Mouse (Mus musculus) embryonic facial prominence, embryonic 11.5 days (tissue): ENCODE data around the gene Clstn2. TPM values are rescaled to one million over a fixed set of nuclear protein-coding genes. Genes with fewer than 3 reads are reported as not detected.

Experiments used
- ATAC-seq: fragments of 200-750 bp; cut with Nextera tagmentation; replicated peaks from 2 replicates; pipeline ENCODE4 v1.8.0; 2017; ENCODE audit warnings: low read depth; ENCODE audit not compliant: insufficient number of reproducible peaks, low FRiP score, low TSS enrichment
- DNase-seq: peaks from one replicate; pipeline ENCODE4 v3.0.0-alpha.2; 2015; ENCODE audit warnings: low spot score
- H3K27ac ChIP-seq: fragments of 300-500 bp; sonication (generic); replicated peaks from 2 replicates; pipeline ENCODE4 v1.5.1; 2014; ENCODE audit warnings: mild to moderate bottlenecking, low read depth, low read length, control low read depth
- H3K27me3 ChIP-seq: fragments of 300-500 bp; sonication (generic); 2 replicates; pipeline ENCODE4 v1.6.1; 2014; ENCODE audit warnings: mild to moderate bottlenecking, low read length, moderate library complexity, mixed read lengths; ENCODE audit not compliant: control insufficient read depth, insufficient read depth
- H3K36me3 ChIP-seq: fragments of 300-500 bp; sonication (generic); replicated peaks from 2 replicates; pipeline ENCODE4 v1.6.1; 2014; ENCODE audit warnings: low read depth, mild to moderate bottlenecking, low read length, moderate library complexity, mixed read lengths; ENCODE audit not compliant: control insufficient read depth, insufficient read depth
- H3K4me1 ChIP-seq: fragments of 300-500 bp; sonication (generic); 2 replicates; pipeline ENCODE4 v1.6.1; 2014; ENCODE audit warnings: low read length, mixed read lengths; ENCODE audit not compliant: control insufficient read depth, insufficient read depth
- H3K4me2 ChIP-seq: fragments of 300-500 bp; sonication (generic); 2 replicates; pipeline ENCODE4 v1.6.1; 2014; ENCODE audit warnings: low read depth, mild to moderate bottlenecking, control low read depth, low read length, moderate library complexity
- H3K4me3 ChIP-seq: fragments of 300-500 bp; sonication (generic); 2 replicates; pipeline ENCODE4 v1.5.1; 2014; ENCODE audit warnings: low read depth, low read length, control low read depth
- H3K9ac ChIP-seq: fragments of 300-500 bp; sonication (generic); replicated peaks from 2 replicates; pipeline ENCODE4 v1.6.1; 2014; ENCODE audit warnings: mild to moderate bottlenecking, control low read depth, low read length
- H3K9me3 ChIP-seq: fragments of 300-500 bp; sonication (generic); replicated peaks from 2 replicates; pipeline ENCODE4 v1.6.1; 2016; ENCODE audit warnings: mild to moderate bottlenecking, low read length, inconsistent platforms, mixed read lengths; ENCODE audit not compliant: control insufficient read depth
- WGBS: fragments of 180-500 bp; shearing (Covaris S2); extraction: QIAGEN DNeasy Blood & Tissue Kit; methylation state at CpG from one replicate; pipeline ENCODE4 v1.1.7; 2014; 5-methylcytosine and 5-hydroxymethylcytosine counted together
- polyA plus RNA-seq: library from polyadenylated mRNA; unstranded; fragments of >200 nt; fragmentation: Nextera tagmentation; extraction: Ambion mirVana; gene quantifications from 2 replicates; pipeline ENCODE4 v1.2.1, GENCODE M21; 2014

Gene Clstn2
- polyA plus RNA-seq, 1 experiment from 2014 or later: 0.84 TPM

DNA sequence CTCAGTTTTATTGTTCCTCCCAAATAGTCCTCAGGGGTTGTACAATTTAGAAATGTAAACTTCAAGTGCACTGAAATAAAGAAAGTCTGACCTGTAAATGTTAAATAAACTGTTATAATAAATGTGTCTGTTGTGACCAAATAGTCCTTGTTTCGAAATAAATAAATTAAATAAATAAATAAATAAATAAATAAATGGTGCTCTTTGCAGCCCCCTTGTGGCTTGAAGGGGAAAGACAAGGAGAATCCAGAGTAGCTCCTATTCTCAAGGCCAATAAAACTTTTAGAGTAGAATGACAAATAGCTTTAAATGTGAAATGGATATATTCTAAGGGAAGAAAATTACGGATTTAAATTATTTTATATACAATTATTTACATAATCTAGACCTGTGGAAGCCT is 2.3 kb downstream of the Clstn2 start:
- H3K4me1 ChIP-seq: peaks cover 4% of the 10 kb centered on the region; the same call in 1 of the 2 replicates
- no peaks in the 10 kb centered on the region for H3K36me3 ChIP-seq
- H3K27me3 ChIP-seq: peaks cover 10% of the 10 kb centered on the region
- H3K4me2 ChIP-seq: no peak overlapping the region
- no peak for ATAC-seq
- H3K4me3 ChIP-seq: no peak overlapping the region
- peak; percentile 39 for DNase-seq
- no peak overlapping the region for H3K27ac ChIP-seq
- H3K9me3 ChIP-seq: no peaks in the 10 kb centered on the region
- WGBS: 24% methylated on average over 2 of the region's 2 CpGs
- no peak overlapping the region for H3K9ac ChIP-seq

DNA sequence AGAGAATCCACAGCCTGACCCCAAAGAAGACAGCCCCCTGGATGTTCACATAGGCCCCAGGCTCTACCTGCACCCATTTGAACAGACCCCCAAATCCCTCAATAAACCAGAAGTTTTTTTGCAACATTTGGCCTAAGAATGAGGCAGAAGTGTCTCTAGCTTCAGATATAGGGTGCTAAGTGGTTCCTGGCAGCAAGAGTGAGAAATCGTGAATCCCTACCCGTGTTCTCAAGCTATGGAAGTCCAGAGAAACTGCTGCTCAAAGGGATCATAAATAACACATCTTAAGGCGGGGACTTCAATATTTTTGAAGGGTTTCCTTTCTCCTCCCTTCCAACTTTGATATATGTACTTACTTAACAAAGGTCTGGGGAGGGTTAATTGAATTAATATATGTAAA is 7.4 kb downstream of the Clstn2 start:
- WGBS: 87% methylated on average over 3 of the region's 3 CpGs
- no peak for DNase-seq

DNA sequence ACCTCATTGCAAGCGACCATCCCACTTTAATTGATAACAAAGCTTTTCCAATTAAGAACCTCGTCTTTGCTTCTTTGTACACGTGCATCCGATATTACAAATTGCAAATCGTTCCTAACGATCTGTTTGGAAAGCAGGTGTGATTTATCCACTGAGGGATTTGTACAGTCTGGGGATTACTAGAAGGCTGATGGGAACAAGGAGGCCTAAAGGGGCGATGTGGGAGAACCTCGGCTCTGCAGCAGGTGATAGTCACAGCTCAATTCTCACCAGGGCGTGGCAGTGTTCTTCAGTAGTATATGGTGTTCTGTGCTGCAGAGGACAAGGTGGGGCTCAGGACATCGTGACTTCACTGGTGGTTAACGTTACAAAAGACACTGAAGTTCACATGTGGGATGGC is 9.9 kb downstream of the Clstn2 start:
- no peaks in the 10 kb centered on the region for H3K27me3 ChIP-seq
- no peak overlapping the region for H3K4me3 ChIP-seq
- no peak overlapping the region for H3K4me2 ChIP-seq
- no peak for DNase-seq
- H3K4me1 ChIP-seq: no peaks in the 10 kb centered on the region
- H3K36me3 ChIP-seq: no peaks in the 10 kb centered on the region
- ATAC-seq: no peak
- 80% methylated on average over 11 of the region's 11 CpGs for WGBS
- no peak overlapping the region for H3K9ac ChIP-seq
- no peak overlapping the region for H3K27ac ChIP-seq
- no peaks in the 10 kb centered on the region for H3K9me3 ChIP-seq

More for the DNA sequence above, 7.4 kb downstream of the Clstn2 start:
- no peaks in the 10 kb centered on the region for H3K9me3 ChIP-seq
- ATAC-seq: no peak
- H3K27me3 ChIP-seq: no peaks in the 10 kb centered on the region
- no peaks in the 10 kb centered on the region for H3K36me3 ChIP-seq
- no peaks in the 10 kb centered on the region for H3K4me1 ChIP-seq
- no peak overlapping the region for H3K4me2 ChIP-seq
- H3K4me3 ChIP-seq: no peak overlapping the region
- no peak overlapping the region for H3K9ac ChIP-seq
- H3K27ac ChIP-seq: no peak overlapping the region

DNA sequence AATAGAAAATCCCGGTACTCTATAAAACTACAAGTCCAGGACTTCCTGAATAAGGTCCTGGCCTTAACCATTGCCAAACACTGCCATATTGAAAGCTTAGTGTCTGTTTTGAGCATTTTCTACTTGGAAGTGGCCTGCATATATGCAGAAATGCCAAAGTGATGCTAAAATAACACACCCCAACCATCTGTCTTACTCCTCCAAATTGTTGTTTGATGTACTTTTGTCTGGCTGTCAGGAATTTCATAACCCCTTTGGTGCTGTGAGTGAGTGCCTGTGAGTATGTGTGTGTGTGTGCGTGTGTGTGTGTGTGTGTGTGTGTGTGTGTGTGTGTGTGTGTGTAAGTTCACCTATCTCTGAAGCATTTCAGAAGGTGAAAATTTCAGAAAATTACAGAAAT is 13.1 kb downstream of the Clstn2 start:
- no peak for ATAC-seq
- H3K27me3 ChIP-seq: no peaks in the 10 kb centered on the region
- no peak overlapping the region for H3K9ac ChIP-seq
- H3K4me2 ChIP-seq: no peak overlapping the region
- no peak for DNase-seq
- no peaks in the 10 kb centered on the region for H3K36me3 ChIP-seq
- no peaks in the 10 kb centered on the region for H3K9me3 ChIP-seq
- no peak overlapping the region for H3K27ac ChIP-seq
- H3K4me1 ChIP-seq: no peaks in the 10 kb centered on the region
- no peak overlapping the region for H3K4me3 ChIP-seq
- 97% methylated on average over 2 of the region's 2 CpGs for WGBS

DNA sequence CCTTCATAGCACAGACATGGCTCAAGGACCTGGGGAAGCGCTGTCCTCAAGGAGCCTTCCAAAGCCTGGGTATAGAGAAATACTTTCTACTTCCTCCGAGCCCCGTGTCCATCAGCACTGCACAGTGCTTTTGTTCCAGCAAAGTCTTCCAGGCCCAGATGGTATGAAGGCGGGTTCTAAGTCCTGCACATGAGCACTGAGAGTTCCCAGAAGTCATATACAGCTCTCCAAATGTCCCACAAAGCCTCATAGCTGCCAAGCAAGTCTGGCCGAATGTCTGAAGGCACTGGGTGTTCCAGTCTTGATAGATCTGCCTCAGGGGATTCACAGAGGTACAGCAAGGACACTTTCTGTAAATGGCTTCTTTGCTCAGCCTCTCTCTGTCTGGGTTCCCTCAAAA is 14.3 kb downstream of the Clstn2 start:
- DNase-seq (no peak), ATAC-seq (no peak)
- no peaks in the 10 kb centered on the region for H3K27me3 ChIP-seq
- H3K4me1 ChIP-seq: no peaks in the 10 kb centered on the region
- H3K36me3 ChIP-seq: no peaks in the 10 kb centered on the region
- H3K9ac ChIP-seq: no peak overlapping the region
- H3K4me3 ChIP-seq: no peak overlapping the region
- 86% methylated on average over 5 of the region's 5 CpGs for WGBS
- no peaks in the 10 kb centered on the region for H3K9me3 ChIP-seq
- H3K4me2 ChIP-seq: no peak overlapping the region
- H3K27ac ChIP-seq: no peak overlapping the region

DNA sequence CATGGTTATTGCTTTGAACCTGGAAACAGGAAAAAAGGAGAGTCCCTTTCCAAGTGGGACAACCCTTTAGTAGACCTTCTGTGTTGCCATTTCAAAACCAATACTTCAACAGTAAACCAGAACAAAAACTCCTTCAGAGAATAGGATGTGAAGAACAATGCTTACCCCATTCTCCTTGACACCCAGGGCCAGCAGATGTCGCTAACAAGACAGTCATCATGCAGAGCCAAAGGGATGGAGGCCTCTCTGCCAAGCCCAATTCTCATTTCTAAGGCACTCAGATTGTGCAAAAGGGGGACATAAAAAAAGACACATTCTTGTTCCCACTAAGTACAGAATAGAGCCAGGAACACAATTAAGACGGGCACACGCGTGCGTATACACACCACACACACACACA is 16.4 kb downstream of the Clstn2 start:
- Histone ChIP-seq H3K4me1 (no peaks in the 10 kb centered on the region), H3K4me2 (no peak overlapping the region), H3K9ac (no peak overlapping the region), H3K36me3 (no peaks in the 10 kb centered on the region), H3K4me3 (no peak overlapping the region), H3K27me3 (no peaks in the 10 kb centered on the region), H3K9me3 (no peaks in the 10 kb centered on the region), H3K27ac (no peak overlapping the region)
- WGBS: 87% methylated on average over 5 of the region's 5 CpGs
- DNase-seq: no peak
- no peak for ATAC-seq

DNA sequence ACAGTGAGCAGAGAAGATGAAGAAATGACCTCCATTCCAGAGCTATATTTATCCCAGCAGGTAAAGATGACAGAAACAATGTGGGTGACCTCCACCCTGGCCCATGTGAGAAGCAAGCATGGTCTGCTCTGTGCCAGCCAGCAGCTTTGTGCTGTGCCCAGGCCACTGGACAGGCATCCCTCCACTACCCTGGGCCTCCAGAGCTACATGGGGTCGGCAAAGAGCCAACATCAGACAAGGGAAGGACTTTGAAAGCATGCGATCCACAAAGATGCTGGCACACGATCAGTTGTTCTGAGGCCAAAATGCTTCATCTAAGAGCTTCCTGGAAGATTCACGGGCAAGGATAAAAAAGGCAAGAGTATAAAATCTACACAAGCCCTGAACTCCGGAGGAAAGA is 36.6 kb downstream of the Clstn2 start:
- Histone ChIP-seq H3K4me3 (no peak overlapping the region), H3K4me1 (no peaks in the 10 kb centered on the region), H3K9me3 (no peaks in the 10 kb centered on the region), H3K9ac (no peak overlapping the region), H3K4me2 (no peak overlapping the region), H3K27ac (no peak overlapping the region), H3K27me3 (no peaks in the 10 kb centered on the region), H3K36me3 (no peaks in the 10 kb centered on the region)
- DNase-seq (no peak), ATAC-seq (no peak)
- WGBS: 81% methylated on average over 5 of the region's 5 CpGs

DNA sequence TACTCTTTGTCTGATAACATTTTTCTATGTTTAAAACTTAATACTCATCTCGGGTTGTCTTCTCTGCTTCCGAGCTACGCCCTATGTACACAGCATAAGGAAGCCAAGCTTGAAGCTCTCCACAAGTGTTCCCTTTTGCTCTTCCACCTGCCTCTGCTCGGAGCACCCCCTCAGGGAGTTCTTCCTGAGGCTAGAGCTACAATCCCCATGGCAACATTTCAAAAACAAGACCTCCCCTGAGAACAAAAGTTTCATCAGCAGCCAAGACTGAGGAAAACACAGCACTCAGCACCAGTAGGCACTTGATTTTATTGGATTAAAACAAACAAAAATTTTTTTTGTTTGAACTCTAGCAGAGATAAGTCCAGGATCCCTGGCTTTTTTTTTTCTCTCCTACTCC is 37.3 kb downstream of the Clstn2 start:
- no peak overlapping the region for H3K9ac ChIP-seq
- H3K9me3 ChIP-seq: no peaks in the 10 kb centered on the region
- H3K4me3 ChIP-seq: no peak overlapping the region
- H3K27me3 ChIP-seq: no peaks in the 10 kb centered on the region
- no peak overlapping the region for H3K4me2 ChIP-seq
- DNase-seq (no peak), ATAC-seq (no peak)
- no peaks in the 10 kb centered on the region for H3K4me1 ChIP-seq
- no peaks in the 10 kb centered on the region for H3K36me3 ChIP-seq
- 72% methylated on average over 4 of the region's 4 CpGs for WGBS
- H3K27ac ChIP-seq: no peak overlapping the region
